Mouse (Mus musculus) liver, postnatal 0 days (tissue): Measurements from ENCODE around the gene Fxyd6. TPM values are rescaled to one million over a fixed set of nuclear protein-coding genes. Genes with fewer than 3 reads are reported as not detected.

Source experiments
- ATAC-seq: fragments of 200-750 bp; cut with Nextera tagmentation; 2 replicates; pipeline ENCODE4 v1.8.0; 2017; ENCODE audit warnings: mild to moderate bottlenecking, moderate library complexity
- DNase-seq: peaks from one replicate; pipeline ENCODE4 v3.0.0-alpha.2; 2016
- H3K27ac ChIP-seq: fragments of 300-500 bp; sonication (generic); 2 replicates; pipeline ENCODE4 v1.5.1; 2014; ENCODE audit warnings: antibody characterized with exemption, moderate library complexity, mild to moderate bottlenecking, low read depth
- H3K27me3 ChIP-seq: fragments of 300-500 bp; sonication (generic); 2 replicates; pipeline ENCODE4 v1.6.1; 2014; ENCODE audit warnings: low read length, control low read depth, mixed read lengths; ENCODE audit not compliant: insufficient read depth
- H3K36me3 ChIP-seq: fragments of 300-500 bp; sonication (generic); replicated peaks from 2 replicates; pipeline ENCODE4 v1.6.1; 2014; ENCODE audit warnings: mild to moderate bottlenecking, control low read depth, low read length, moderate library complexity, mixed read lengths; ENCODE audit not compliant: insufficient read depth
- H3K4me1 ChIP-seq: fragments of 300-500 bp; sonication (generic); 2 replicates; pipeline ENCODE4 v1.6.1; 2014; ENCODE audit warnings: antibody characterized with exemption, mild to moderate bottlenecking, control low read depth; ENCODE audit not compliant: insufficient read depth
- H3K4me2 ChIP-seq: fragments of 300-500 bp; sonication (generic); 2 replicates; pipeline ENCODE4 v1.6.1; 2014; ENCODE audit warnings: low read depth, mild to moderate bottlenecking, low read length, moderate library complexity, mixed read lengths
- H3K4me3 ChIP-seq: fragments of 300-500 bp; sonication (generic); 2 replicates; pipeline ENCODE4 v1.5.1; 2014; ENCODE audit warnings: low read depth, low read length
- H3K9ac ChIP-seq: fragments of 300-500 bp; sonication (generic); replicated peaks from 2 replicates; pipeline ENCODE4 v1.6.1; 2014; ENCODE audit warnings: mild to moderate bottlenecking, moderate library complexity
- H3K9me3 ChIP-seq: fragments of 300-500 bp; sonication (generic); 2 replicates; pipeline ENCODE4 v1.6.1; 2016; ENCODE audit warnings: mild to moderate bottlenecking, control low read depth, low read length, mixed read lengths
- CTCF ChIP-seq: sonication (generic); IDR thresholded peaks from 2 replicates; pipeline ENCODE4 v1.5.1; 2016; ENCODE audit warnings: antibody characterized with exemption, low read depth
- EP300 ChIP-seq: IDR thresholded peaks from 2 replicates; pipeline ENCODE4 v1.6.1; 2016; ENCODE audit warnings: antibody characterized with exemption, low read depth, mild to moderate bottlenecking
- WGBS: fragments of 180-500 bp; shearing (Covaris S2); extraction: QIAGEN DNeasy Blood & Tissue Kit; methylation state at CpG from one replicate; pipeline ENCODE4 v1.1.7; 2014; ENCODE audit not compliant: insufficient replicate concordance; 5-methylcytosine and 5-hydroxymethylcytosine counted together
- polyA plus RNA-seq: library from polyadenylated mRNA; unstranded; fragments of >200 nt; fragmentation: Nextera tagmentation; extraction: Ambion mirVana; gene quantifications from 2 replicates; pipeline ENCODE4 v1.2.1, GENCODE M21; 2015

The Fxyd6 gene
- polyA plus RNA-seq, 1 experiment from 2014 or later, result 1.5 TPM

- H3K36me3 ChIP-seq, result no peaks in the 10 kb centered on the region
- H3K4me2 ChIP-seq, result no peak overlapping the region
- H3K27ac ChIP-seq, result no peak overlapping the region
- H3K4me1 ChIP-seq, result no peaks in the 10 kb centered on the region
- no peaks in the 10 kb centered on the region for H3K9me3 ChIP-seq
- no peak overlapping the region for H3K9ac ChIP-seq
- H3K27me3 ChIP-seq, result no peaks in the 10 kb centered on the region
- WGBS, result 49% methylated on average over 10 of the region's 10 CpGs
- no peak overlapping the region for H3K4me3 ChIP-seq
- ATAC-seq (no peak), DNase-seq (no peak)
- no peak for TF ChIP-seq CTCF
- no peak for TF ChIP-seq EP300
These were observed 10.6 kb downstream of the Fxyd6 start for GRCm38 (mm10) chr9:45380411-45381251.

GRCm38 (mm10) chr9:45382336-45382735 is 12.4 kb downstream of the Fxyd6 start:
- TF ChIP-seq CTCF (no peak), EP300 (no peak)
- 56% methylated on average over 5 of the region's 5 CpGs for WGBS
- no peak overlapping the region for H3K27ac ChIP-seq
- H3K27me3 ChIP-seq, result no peaks in the 10 kb centered on the region
- H3K9ac ChIP-seq, result no peak overlapping the region
- DNase-seq, result no peak
- no peaks in the 10 kb centered on the region for H3K36me3 ChIP-seq
- no peaks in the 10 kb centered on the region for H3K9me3 ChIP-seq
- H3K4me3 ChIP-seq, result no peak overlapping the region
- H3K4me2 ChIP-seq, result no peak overlapping the region
- H3K4me1 ChIP-seq, result no peaks in the 10 kb centered on the region
- no peak for ATAC-seq

GRCm38 (mm10) chr9:45382834-45383233 is 12.8 kb downstream of the Fxyd6 start:
- no peak overlapping the region for H3K27ac ChIP-seq
- no peak overlapping the region for H3K4me2 ChIP-seq
- ATAC-seq, result no peak
- WGBS, result 77% methylated on average over 5 of the region's 5 CpGs
- H3K36me3 ChIP-seq, result no peaks in the 10 kb centered on the region
- no peak overlapping the region for H3K9ac ChIP-seq
- H3K4me1 ChIP-seq, result no peaks in the 10 kb centered on the region
- DNase-seq, result no peak
- H3K9me3 ChIP-seq, result no peaks in the 10 kb centered on the region
- no peak for TF ChIP-seq EP300
- no peak for TF ChIP-seq CTCF
- no peaks in the 10 kb centered on the region for H3K27me3 ChIP-seq
- no peak overlapping the region for H3K4me3 ChIP-seq

- H3K9me3 ChIP-seq, result no peaks in the 10 kb centered on the region
- no peak overlapping the region for H3K27ac ChIP-seq
- H3K4me3 ChIP-seq, result no peak overlapping the region
- no peaks in the 10 kb centered on the region for H3K4me1 ChIP-seq
- DNase-seq, result no peak
- WGBS, result 88% methylated on average over 6 of the region's 6 CpGs
- TF ChIP-seq EP300 (no peak), CTCF (no peak)
- no peak overlapping the region for H3K9ac ChIP-seq
- no peak overlapping the region for H3K4me2 ChIP-seq
- no peaks in the 10 kb centered on the region for H3K27me3 ChIP-seq
- no peaks in the 10 kb centered on the region for H3K36me3 ChIP-seq
- no peak for ATAC-seq
These were observed 13.9 kb downstream of the Fxyd6 start for GRCm38 (mm10) chr9:45383883-45384282.

- WGBS, result 34% methylated on average over 5 of the region's 5 CpGs
- ATAC-seq (no peak), DNase-seq (no peak)
- no peaks in the 10 kb centered on the region for H3K9me3 ChIP-seq
- no peak overlapping the region for H3K4me3 ChIP-seq
- H3K9ac ChIP-seq, result no peak overlapping the region
- H3K4me2 ChIP-seq, result no peak overlapping the region
- TF ChIP-seq EP300 (no peak), CTCF (no peak)
- H3K27ac ChIP-seq, result no peak overlapping the region
- no peaks in the 10 kb centered on the region for H3K27me3 ChIP-seq
- no peaks in the 10 kb centered on the region for H3K36me3 ChIP-seq
- H3K4me1 ChIP-seq, result peaks cover 3% of the 10 kb centered on the region; the same call in 1 of the 2 replicates
These were observed 16.7 kb downstream of the Fxyd6 start for GRCm38 (mm10) chr9:45386698-45387097.

DNA sequence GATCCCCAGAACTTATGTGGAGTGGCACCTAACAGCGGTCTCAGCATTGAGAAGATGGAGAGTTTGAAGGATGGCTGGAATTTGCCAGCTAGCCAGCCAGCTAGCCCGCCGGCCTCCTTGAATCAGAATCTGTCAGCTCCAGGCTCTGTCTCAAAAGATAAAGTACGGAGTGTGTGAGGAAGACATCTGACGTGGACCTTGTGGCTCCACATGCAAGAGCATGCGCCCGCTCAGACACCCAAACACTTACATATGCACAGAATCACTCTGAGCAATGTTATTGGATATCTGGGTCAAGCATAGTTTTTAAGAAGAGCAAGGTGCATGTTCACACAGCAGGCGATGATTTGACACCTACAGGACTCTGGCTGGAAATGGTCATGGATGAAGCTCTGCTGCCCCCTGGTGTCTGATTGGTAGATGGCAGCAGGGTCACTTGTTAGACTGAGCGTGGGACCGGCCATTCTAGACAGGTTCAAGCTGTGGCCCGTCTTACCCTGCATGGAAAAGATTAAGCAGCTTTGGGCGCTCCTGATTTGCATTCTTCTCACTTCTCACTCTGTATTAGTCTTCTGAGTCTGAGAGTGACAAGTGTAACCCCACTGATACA is 18.5 kb downstream of the Fxyd6 start:
- ATAC-seq (peak; percentile 54; the same call in 1 of the 2 replicates), DNase-seq (peak; percentile 87)
- TF ChIP-seq EP300, result no peak
- peak; percentile 98 for TF ChIP-seq CTCF
- H3K4me2 ChIP-seq, result no peak overlapping the region
- no peak overlapping the region for H3K27ac ChIP-seq
- H3K27me3 ChIP-seq, result no peaks in the 10 kb centered on the region
- no peak overlapping the region for H3K4me3 ChIP-seq
- no peaks in the 10 kb centered on the region for H3K36me3 ChIP-seq
- 33% methylated on average over 12 of the region's 12 CpGs for WGBS
- H3K9ac ChIP-seq, result no peak overlapping the region
- H3K9me3 ChIP-seq, result no peaks in the 10 kb centered on the region
- H3K4me1 ChIP-seq, result peaks cover 3% of the 10 kb centered on the region; the same call in 1 of the 2 replicates
